Mouse (Mus musculus) testis, adult 2 months (tissue): ENCODE results near the gene Map3k20. TPM values are rescaled to one million over a fixed set of nuclear protein-coding genes. Genes with fewer than 3 reads are reported as not detected.

Experiments used
- H3K27ac ChIP-seq: fragments of 200-500 bp; 2 replicates; pipeline ENCODE4 v1.5.1; 2012; ENCODE audit warnings: low read depth, low read length; ENCODE audit not compliant: control insufficient read depth, insufficient read depth
- H3K27me3 ChIP-seq: fragments of 200-500 bp; 2 replicates; pipeline ENCODE4 v1.6.1; 2012; ENCODE audit warnings: mild to moderate bottlenecking, low read length, moderate library complexity; ENCODE audit not compliant: control insufficient read depth, insufficient read depth
- H3K36me3 ChIP-seq: fragments of 200-500 bp; 2 replicates; pipeline ENCODE4 v1.6.1; 2012; ENCODE audit warnings: mild to moderate bottlenecking, low read length; ENCODE audit not compliant: control insufficient read depth, insufficient read depth
- H3K4me1 ChIP-seq: fragments of 200-500 bp; 2 replicates; pipeline ENCODE4 v1.6.1; 2012; ENCODE audit warnings: low read length; ENCODE audit not compliant: control insufficient read depth, insufficient read depth
- H3K4me3 ChIP-seq: fragments of 200-500 bp; 2 replicates; pipeline ENCODE4 v1.5.1; 2012; ENCODE audit warnings: low read depth, mild to moderate bottlenecking, low read length, moderate library complexity, mixed read lengths; ENCODE audit not compliant: control insufficient read depth
- CTCF ChIP-seq: fragments of 200-500 bp; IDR thresholded peaks from 2 replicates; pipeline ENCODE4 v1.5.1; 2012; ENCODE audit warnings: low read depth, mild to moderate bottlenecking, inconsistent platforms, low read length, moderate library complexity; ENCODE audit not compliant: control insufficient read depth, insufficient read depth, insufficient replicate concordance
- POLR2A ChIP-seq: fragments of 200-500 bp; IDR thresholded peaks from 2 replicates; pipeline ENCODE4 v1.6.1; 2012; ENCODE audit warnings: low read depth, mild to moderate bottlenecking, inconsistent platforms, low read length, moderate library complexity; ENCODE audit not compliant: control insufficient read depth
- polyA plus RNA-seq: library from polyadenylated mRNA; depleted of rRNA; stranded (reverse); fragments of >200 nt; gene quantifications from 2 replicates; pipeline ENCODE4 v1.2.3, GENCODE M21; 2012

Gene Map3k20
- polyA plus RNA-seq, 1 experiment: 2.8 TPM

DNA sequence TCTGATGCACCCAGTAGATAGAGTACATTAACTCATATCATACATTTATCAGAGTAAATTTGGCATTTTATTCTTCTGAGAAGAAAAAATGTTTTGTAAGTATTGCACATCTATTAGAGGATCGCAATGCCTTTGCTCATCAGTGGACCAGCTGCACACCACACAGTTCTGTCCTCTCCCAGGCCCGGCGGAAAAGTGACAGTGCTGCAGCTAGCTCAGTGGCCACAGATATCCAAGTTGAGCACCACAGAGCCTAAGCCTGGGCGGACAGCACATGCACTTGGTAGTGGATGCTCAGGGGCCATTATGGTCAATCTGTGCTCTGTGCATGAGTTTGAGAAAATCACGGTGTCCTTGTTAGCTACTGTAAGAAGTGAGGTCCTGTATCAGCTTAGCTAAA lies 82.4 kb downstream of the Map3k20 start:
- TF ChIP-seq POLR2A (no peak), CTCF (no peak)
- Histone ChIP-seq H3K4me3 (no peak overlapping the region), H3K27me3 (no peaks in the 10 kb centered on the region), H3K4me1 (no peaks in the 10 kb centered on the region), H3K36me3 (no peaks in the 10 kb centered on the region), H3K27ac (no peak overlapping the region)

DNA sequence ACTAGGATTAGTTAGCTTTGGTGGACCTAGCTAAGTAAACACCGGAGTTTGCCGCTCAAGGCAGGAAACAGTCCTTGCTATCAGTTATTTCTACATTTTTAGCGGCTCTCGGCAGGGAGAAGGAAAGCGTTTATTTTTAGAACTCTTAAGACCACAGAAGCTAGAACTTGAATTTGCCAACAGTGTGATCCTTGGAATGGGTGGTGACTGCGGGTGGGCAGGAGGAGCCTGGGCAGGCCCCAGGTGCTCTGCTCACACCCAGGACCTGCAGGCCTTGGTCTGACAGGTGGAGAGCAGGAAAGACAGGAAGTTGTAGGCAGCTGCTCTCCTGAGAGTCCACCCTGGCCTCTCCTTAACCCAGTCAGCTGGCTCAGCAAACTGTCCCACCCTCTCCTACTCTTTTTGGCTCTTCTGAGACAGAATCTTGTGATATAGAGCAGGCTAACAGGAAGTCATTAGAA lies 83.7 kb downstream of the Map3k20 start:
- Histone ChIP-seq H3K36me3 (no peaks in the 10 kb centered on the region), H3K27me3 (no peaks in the 10 kb centered on the region), H3K4me3 (no peak overlapping the region), H3K27ac (no peak overlapping the region), H3K4me1 (no peaks in the 10 kb centered on the region)
- TF ChIP-seq CTCF (no peak), POLR2A (no peak)

DNA sequence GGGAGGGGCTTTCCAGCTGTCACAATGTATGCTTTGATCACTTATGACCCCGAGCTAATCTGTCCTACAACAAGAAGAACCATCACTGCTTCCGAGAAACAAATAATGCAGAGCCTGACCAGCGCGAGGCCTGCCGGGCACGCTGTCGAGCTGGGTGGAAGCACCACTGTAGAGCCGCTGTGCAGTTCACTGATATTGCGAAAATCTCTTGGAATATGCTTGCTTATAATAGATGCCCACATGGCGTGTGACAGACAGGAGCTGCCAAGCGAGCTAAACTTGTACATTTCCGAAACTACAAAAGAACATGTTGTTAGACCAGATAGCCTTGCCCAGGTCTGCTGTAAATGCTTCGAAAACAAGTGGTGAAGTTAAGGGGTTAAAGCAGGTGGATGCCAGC lies 86.7 kb downstream of the Map3k20 start:
- Histone ChIP-seq H3K4me1 (no peaks in the 10 kb centered on the region), H3K36me3 (no peaks in the 10 kb centered on the region), H3K27me3 (no peaks in the 10 kb centered on the region), H3K4me3 (no peak overlapping the region), H3K27ac (no peak overlapping the region)
- TF ChIP-seq POLR2A (no peak), CTCF (no peak)

DNA sequence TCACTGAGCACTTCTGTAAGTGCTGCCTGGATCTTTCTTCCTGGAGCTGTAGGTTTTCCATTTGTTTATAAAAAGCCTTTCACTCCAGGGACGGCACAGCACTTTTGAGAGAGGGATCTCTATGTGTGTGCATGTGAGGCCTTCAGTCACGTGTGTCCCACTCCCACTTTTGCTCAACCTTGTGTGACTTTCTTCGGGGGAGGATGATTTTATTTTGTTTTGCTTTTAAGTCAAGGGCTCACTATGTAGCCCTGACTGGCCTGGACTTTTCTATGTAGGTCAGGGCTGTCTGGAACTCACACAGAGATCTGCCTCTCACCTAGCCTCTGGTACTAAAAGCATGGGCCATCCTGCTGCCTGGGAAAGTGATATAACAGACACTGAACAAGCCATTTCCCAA lies 88.6 kb downstream of the Map3k20 start:
- H3K27me3 ChIP-seq: no peaks in the 10 kb centered on the region
- H3K27ac ChIP-seq: no peak overlapping the region
- H3K4me3 ChIP-seq: no peak overlapping the region
- H3K4me1 ChIP-seq: no peaks in the 10 kb centered on the region
- no peak for TF ChIP-seq CTCF
- TF ChIP-seq POLR2A: no peak
- no peaks in the 10 kb centered on the region for H3K36me3 ChIP-seq

DNA sequence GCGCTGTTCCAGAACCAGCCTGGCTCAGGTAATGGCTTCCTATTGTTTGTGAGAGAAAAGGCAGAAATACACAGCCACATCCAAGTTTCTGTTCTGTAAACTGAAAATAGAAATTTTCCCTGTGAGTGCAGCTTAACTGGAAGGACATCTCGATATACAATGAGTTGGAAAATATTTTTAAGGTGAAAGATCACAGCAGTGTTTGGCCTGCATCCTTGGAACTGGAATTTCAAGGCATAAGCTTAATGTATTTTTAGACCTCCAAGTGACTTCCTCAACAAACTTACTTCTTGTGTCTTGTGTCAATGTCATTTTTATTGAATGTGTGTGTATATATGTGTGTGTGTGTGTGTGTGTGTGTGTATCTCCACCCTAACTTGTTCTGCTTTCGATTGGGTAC lies 90.4 kb downstream of the Map3k20 start:
- H3K27me3 ChIP-seq: no peaks in the 10 kb centered on the region
- H3K4me1 ChIP-seq: no peaks in the 10 kb centered on the region
- no peaks in the 10 kb centered on the region for H3K36me3 ChIP-seq
- no peak overlapping the region for H3K4me3 ChIP-seq
- H3K27ac ChIP-seq: no peak overlapping the region
- TF ChIP-seq CTCF (no peak), POLR2A (no peak)

DNA sequence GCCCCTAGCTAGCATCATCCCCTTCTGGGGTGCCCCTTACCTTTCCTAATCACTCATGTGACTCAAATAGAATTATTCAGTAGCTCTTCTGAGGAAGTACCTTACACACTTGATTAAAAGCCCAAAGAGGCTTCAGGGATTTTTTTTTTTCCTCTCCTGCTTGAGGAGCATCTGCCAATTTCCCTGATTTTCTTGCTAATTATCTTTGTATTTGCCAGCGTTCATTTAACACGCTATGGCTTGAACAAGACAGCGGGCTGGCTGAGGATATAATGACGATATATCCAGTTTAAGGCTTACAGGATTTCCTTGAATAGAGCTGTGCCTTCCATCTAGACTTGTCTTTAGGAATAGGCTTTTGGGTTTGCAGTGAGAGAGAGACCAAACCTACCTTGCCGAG lies 91.5 kb downstream of the Map3k20 start:
- Histone ChIP-seq H3K36me3 (no peaks in the 10 kb centered on the region), H3K27me3 (no peaks in the 10 kb centered on the region), H3K4me3 (no peak overlapping the region), H3K27ac (no peak overlapping the region), H3K4me1 (no peaks in the 10 kb centered on the region)
- TF ChIP-seq CTCF (no peak), POLR2A (no peak)

DNA sequence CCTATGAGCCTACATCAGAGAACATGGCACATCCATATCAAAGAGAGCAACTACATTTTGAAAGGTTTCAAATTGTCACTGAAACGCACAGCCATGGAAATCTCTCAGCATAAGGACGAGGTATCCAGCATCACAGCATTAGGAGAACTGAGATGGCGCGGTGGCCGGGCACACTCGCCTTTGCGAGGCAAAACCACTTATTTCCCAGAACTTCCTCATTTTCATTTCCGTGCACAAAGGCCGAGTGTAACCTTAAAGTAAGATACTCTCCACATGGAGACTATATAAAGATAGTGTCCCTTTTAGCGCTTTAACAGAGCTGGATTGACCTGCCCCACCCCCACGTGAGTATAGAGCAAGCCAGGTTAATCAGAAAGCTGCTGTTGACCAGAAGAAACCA lies 94.0 kb downstream of the Map3k20 start:
- TF ChIP-seq POLR2A: no peak
- TF ChIP-seq CTCF: no peak
- H3K4me3 ChIP-seq: no peak overlapping the region

DNA sequence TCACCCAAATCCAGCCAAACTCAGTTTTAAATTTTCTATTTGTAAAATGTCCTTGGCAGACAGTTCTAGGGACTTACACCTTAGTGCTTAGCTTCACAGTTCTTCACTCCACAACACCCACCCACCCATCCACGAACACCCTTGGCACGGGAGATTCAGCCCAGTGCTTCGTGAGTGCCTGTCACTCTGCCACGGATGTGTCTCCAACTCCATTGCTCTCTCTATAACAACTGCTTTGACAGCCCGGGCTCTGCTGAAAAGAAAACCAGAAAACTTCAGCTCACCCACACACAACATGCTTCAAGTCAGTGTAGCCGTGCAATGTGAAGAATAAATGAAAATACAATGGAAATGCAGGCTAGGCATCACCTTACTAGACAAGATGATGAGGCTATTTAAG lies 97.2 kb downstream of the Map3k20 start:
- H3K27ac ChIP-seq: no peak overlapping the region
- no peak overlapping the region for H3K4me3 ChIP-seq
- TF ChIP-seq POLR2A: no peak
- TF ChIP-seq CTCF: no peak
- H3K36me3 ChIP-seq: no peaks in the 10 kb centered on the region
- no peaks in the 10 kb centered on the region for H3K4me1 ChIP-seq
- H3K27me3 ChIP-seq: no peaks in the 10 kb centered on the region

More for the DNA sequence above, 94.0 kb downstream of the Map3k20 start:
- H3K27me3 ChIP-seq: no peaks in the 10 kb centered on the region
- H3K27ac ChIP-seq: no peak overlapping the region
- no peaks in the 10 kb centered on the region for H3K36me3 ChIP-seq
- H3K4me1 ChIP-seq: no peaks in the 10 kb centered on the region
